Mouse (Mus musculus) kidney, adult 10 weeks (tissue): ENCODE measurements around the gene Uba1y. TPM values are rescaled to one million over a fixed set of nuclear protein-coding genes. Genes with fewer than 3 reads are reported as not detected.

Experiments used
- polyA plus RNA-seq: library from polyadenylated mRNA; stranded (reverse); fragments of 350-450 nt; fragmentation: Illumina TruSeq; extraction: RNeasy Lipid Tissue Mini Kit (QIAGEN cat#74804); gene quantifications from one replicate; pipeline ENCODE4 v1.2.3, GENCODE M21; 2014; ENCODE audit warnings: low read depth, low replicate concordance

Uba1y gene
- polyA plus RNA-seq = not detected

DNA sequence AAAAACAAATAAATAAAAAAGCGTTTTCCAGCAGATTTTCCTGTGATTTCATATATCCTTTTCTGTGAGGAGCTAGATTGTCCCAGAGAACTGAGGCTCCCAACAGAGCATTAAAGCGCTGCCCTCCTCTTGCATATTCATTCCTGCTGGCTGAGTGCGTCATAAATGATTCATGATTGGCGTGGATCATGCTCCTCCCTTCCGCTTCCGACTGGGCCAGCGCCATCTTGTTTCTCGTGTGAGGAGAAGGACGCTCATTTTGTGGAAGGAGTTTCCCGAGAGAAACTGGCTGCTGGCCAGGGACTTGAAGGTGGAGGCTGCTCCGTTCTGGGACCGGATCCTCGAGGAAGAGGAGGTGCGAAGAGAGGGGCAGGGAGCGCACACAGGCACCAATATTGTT, at the start of gene Uba1y:
Uba1y (plus strand) TSS at position 254 of the 400 bp plus-strand sequence.

DNA sequence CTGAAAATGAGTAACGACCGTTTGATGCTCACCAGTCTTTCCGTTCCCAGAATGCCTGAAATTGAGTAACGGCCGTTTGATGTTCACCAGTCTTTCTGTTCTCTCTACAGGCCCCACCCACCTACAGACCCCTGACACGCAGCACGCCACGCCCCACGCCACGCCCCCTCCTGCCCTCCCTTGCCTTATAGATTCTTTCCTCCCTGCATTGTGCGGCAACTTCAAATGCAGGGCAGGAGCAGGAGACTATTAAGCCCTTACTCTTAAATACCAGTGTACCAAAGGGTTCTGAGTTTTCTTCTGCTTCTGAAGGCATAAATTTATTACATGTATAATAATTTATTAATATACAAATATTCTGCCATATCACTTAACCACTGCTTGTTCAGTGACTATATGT, 21.1 kb upstream of the Uba1y start, which contains the start of gene Zfy1:
Zfy1 (minus strand) TSS at position 101 of the 400 bp plus-strand sequence.

Other genes starting within 250 kb of the Uba1y start
- gene Zfy1, start 21.2 kb upstream of the Uba1y start, polyA plus RNA-seq = not detected
- gene Kdm5d, start 79.1 kb downstream of the Uba1y start, polyA plus RNA-seq = not detected
- not detected for gene Eif2s3y, start 191.9 kb downstream of the Uba1y start, polyA plus RNA-seq